Mouse (Mus musculus): Measurements from ENCODE around the gene Olfr478. TPM values are rescaled to one million over a fixed set of nuclear protein-coding genes. Genes with fewer than 3 reads are reported as not detected.
"Not testable (repeated sequence)": the region's sequence is repeated elsewhere in the genome, so short reads cannot be mapped to it uniquely, and the experiment has no call there.

Gene Olfr478
- not detected in 2 replicates for polyA plus RNA-seq (2012; rRNA removed)

GRCm38 (mm10) chr7:108033889-108034288 lies at the start of gene Olfr478:
TSS of gene Olfr478 (minus strand) at chr7:108033989.
- H3K36me3 ChIP-seq (ENCODE audit: control insufficient read depth, insufficient read depth, low read length) = no peaks in the 10 kb centered on the region
- 86% methylated on average over 3 of the region's 3 CpGs for WGBS
- no peak for TF ChIP-seq POLR2A (IDR thresholded peaks at IDR 0.05; ENCODE audit: control insufficient read depth, extremely low read depth, insufficient read depth, low read length, poor library complexity)
- no peak for TF ChIP-seq CTCF (IDR thresholded peaks at IDR 0.05; ENCODE audit: borderline replicate concordance, control insufficient read depth, extremely low read depth, insufficient read depth, low read length, poor library complexity)
- DNase-seq = no peak
- H3K4me1 ChIP-seq (replicated peaks; ENCODE audit: control insufficient read depth, insufficient read depth, low read length) = no peaks in the 10 kb centered on the region
- H3K4me3 ChIP-seq (ENCODE audit: control insufficient read depth, insufficient read depth, low read length) = no peak within 1 kb of the TSS
- H3K27me3 ChIP-seq (ENCODE audit: control insufficient read depth, insufficient read depth, low read length) = no peaks in the 10 kb centered on the region
- H3K27ac ChIP-seq (ENCODE audit: control insufficient read depth, insufficient read depth, low read length) = no peak within 1 kb of the TSS

GRCm38 (mm10) chr7:108079555-108079954 lies 45.8 kb upstream of the Olfr478 start, which contains the start of gene Olfr481:
TSS of gene Olfr481 (plus strand) at chr7:108079855.
- DNase-seq = no peak
- Histone ChIP-seq H3K27ac (ENCODE audit: control insufficient read depth, insufficient read depth, low read length) (no peak within 1 kb of the TSS), H3K27me3 (ENCODE audit: control insufficient read depth, insufficient read depth, low read length) (no peaks in the 10 kb centered on the region), H3K4me1 (replicated peaks; ENCODE audit: control insufficient read depth, insufficient read depth, low read length) (no peaks in the 10 kb centered on the region), H3K4me3 (ENCODE audit: control insufficient read depth, insufficient read depth, low read length) (no peak within 1 kb of the TSS), H3K36me3 (ENCODE audit: control insufficient read depth, insufficient read depth, low read length) (no peaks in the 10 kb centered on the region)
- no peak for TF ChIP-seq POLR2A (IDR thresholded peaks at IDR 0.05; ENCODE audit: control insufficient read depth, extremely low read depth, insufficient read depth, low read length, poor library complexity)
- TF ChIP-seq CTCF (IDR thresholded peaks at IDR 0.05; ENCODE audit: borderline replicate concordance, control insufficient read depth, extremely low read depth, insufficient read depth, low read length, poor library complexity) = no peak

GRCm38 (mm10) chr7:108067246-108067645 lies 33.5 kb upstream of the Olfr478 start, which contains the start of gene Olfr480:
TSS of gene Olfr480 (minus strand) at chr7:108067346.
- no peak for DNase-seq
- no peak within 1 kb of the TSS for H3K4me3 ChIP-seq (ENCODE audit: control insufficient read depth, insufficient read depth, low read length)
- H3K4me1 ChIP-seq (replicated peaks; ENCODE audit: control insufficient read depth, insufficient read depth, low read length) = no peaks in the 10 kb centered on the region
- H3K27me3 ChIP-seq (ENCODE audit: control insufficient read depth, insufficient read depth, low read length) = no peaks in the 10 kb centered on the region
- H3K36me3 ChIP-seq (ENCODE audit: control insufficient read depth, insufficient read depth, low read length) = no peaks in the 10 kb centered on the region
- TF ChIP-seq POLR2A (IDR thresholded peaks at IDR 0.05; ENCODE audit: control insufficient read depth, extremely low read depth, insufficient read depth, low read length, poor library complexity) (no peak), CTCF (IDR thresholded peaks at IDR 0.05; ENCODE audit: borderline replicate concordance, control insufficient read depth, extremely low read depth, insufficient read depth, low read length, poor library complexity) (no peak)
- WGBS = 93% methylated on average over 1 of the region's 1 CpGs
- no peak within 1 kb of the TSS for H3K27ac ChIP-seq (ENCODE audit: control insufficient read depth, insufficient read depth, low read length)

- Histone ChIP-seq H3K27me3 (ENCODE audit: control insufficient read depth, insufficient read depth, low read length) (no peaks in the 10 kb centered on the region), H3K4me1 (replicated peaks; ENCODE audit: control insufficient read depth, insufficient read depth, low read length) (no peaks in the 10 kb centered on the region), H3K27ac (ENCODE audit: control insufficient read depth, insufficient read depth, low read length) (no peak within 1 kb of the TSS), H3K36me3 (ENCODE audit: control insufficient read depth, insufficient read depth, low read length) (no peaks in the 10 kb centered on the region), H3K4me3 (ENCODE audit: control insufficient read depth, insufficient read depth, low read length) (no peak within 1 kb of the TSS)
- no peak for DNase-seq
- TF ChIP-seq CTCF (IDR thresholded peaks at IDR 0.05; ENCODE audit: borderline replicate concordance, control insufficient read depth, extremely low read depth, insufficient read depth, low read length, poor library complexity) (no peak), POLR2A (IDR thresholded peaks at IDR 0.05; ENCODE audit: control insufficient read depth, extremely low read depth, insufficient read depth, low read length, poor library complexity) (no peak)
- 92% methylated on average over 2 of the region's 2 CpGs for WGBS
Observed at GRCm38 (mm10) chr7:108050393-108050792, 16.6 kb upstream of the Olfr478 start, which contains the start of gene Olfr479. TSS of gene Olfr479 (plus strand) at chr7:108050693.

- DNase-seq; H3K4me3 ChIP-seq (ENCODE audit: control insufficient read depth, insufficient read depth, low read length); H3K36me3 ChIP-seq (ENCODE audit: control insufficient read depth, insufficient read depth, low read length); H3K27ac ChIP-seq (ENCODE audit: control insufficient read depth, insufficient read depth, low read length); H3K4me1 ChIP-seq (replicated peaks; ENCODE audit: control insufficient read depth, insufficient read depth, low read length); H3K27me3 ChIP-seq (ENCODE audit: control insufficient read depth, insufficient read depth, low read length): not testable (repeated sequence)
Observed at GRCm38 (mm10) chr7:108014256-108014655, 19.5 kb downstream of the Olfr478 start.

GRCm38 (mm10) chr7:107986393-107986792 lies 47.4 kb downstream of the Olfr478 start, which contains the start of gene Olfr477:
TSS of gene Olfr477 (plus strand) at chr7:107986693.
- Histone ChIP-seq H3K27ac (ENCODE audit: control insufficient read depth, insufficient read depth, low read length) (no peak within 1 kb of the TSS), H3K27me3 (ENCODE audit: control insufficient read depth, insufficient read depth, low read length) (no peaks in the 10 kb centered on the region), H3K4me1 (replicated peaks; ENCODE audit: control insufficient read depth, insufficient read depth, low read length) (no peaks in the 10 kb centered on the region), H3K36me3 (ENCODE audit: control insufficient read depth, insufficient read depth, low read length) (no peaks in the 10 kb centered on the region), H3K4me3 (ENCODE audit: control insufficient read depth, insufficient read depth, low read length) (no peak within 1 kb of the TSS)
- 80% methylated on average over 2 of the region's 2 CpGs for WGBS
- TF ChIP-seq CTCF (IDR thresholded peaks at IDR 0.05; ENCODE audit: borderline replicate concordance, control insufficient read depth, extremely low read depth, insufficient read depth, low read length, poor library complexity) (no peak), POLR2A (IDR thresholded peaks at IDR 0.05; ENCODE audit: control insufficient read depth, extremely low read depth, insufficient read depth, low read length, poor library complexity) (no peak)
- no peak for DNase-seq

Other genes starting within 250 kb of the Olfr478 start
- not detected in 2 replicates for gene Ovch2, start 232.8 kb downstream of the Olfr478 start, polyA plus RNA-seq (2012; rRNA removed)
- not detected in 2 replicates for gene Olfr467, start 221.7 kb downstream of the Olfr478 start, polyA plus RNA-seq (2012; rRNA removed)
- gene Olfr469, start 208.4 kb downstream of the Olfr478 start, polyA plus RNA-seq (2012; rRNA removed) = not detected in 2 replicates
- not detected in 2 replicates for gene Olfr470, start 186.5 kb downstream of the Olfr478 start, polyA plus RNA-seq (2012; rRNA removed)
- not detected in 2 replicates for gene Olfr472, start 136.1 kb downstream of the Olfr478 start, polyA plus RNA-seq (2012; rRNA removed)
- not detected in 2 replicates for gene Olfr473, start 103.5 kb downstream of the Olfr478 start, polyA plus RNA-seq (2012; rRNA removed)
- gene Olfr474, start 79.3 kb downstream of the Olfr478 start, polyA plus RNA-seq (2012; rRNA removed) = not detected in 2 replicates
- gene Olfr476, start 69.2 kb downstream of the Olfr478 start, polyA plus RNA-seq (2012; rRNA removed) = not detected in 2 replicates
- gene Olfr477, start 47.3 kb downstream of the Olfr478 start, polyA plus RNA-seq (2012; rRNA removed) = not detected in 2 replicates
- not detected in 2 replicates for gene Olfr479, start 16.7 kb upstream of the Olfr478 start, polyA plus RNA-seq (2012; rRNA removed)
- gene Olfr480, start 33.4 kb upstream of the Olfr478 start, polyA plus RNA-seq (2012; rRNA removed) = not detected in 2 replicates
- gene Olfr481, start 45.9 kb upstream of the Olfr478 start, polyA plus RNA-seq (2012; rRNA removed) = not detected in 2 replicates
- not detected in 2 replicates for gene Olfr482, start 63.6 kb upstream of the Olfr478 start, polyA plus RNA-seq (2012; rRNA removed)
- gene Olfr483, start 66.9 kb upstream of the Olfr478 start, polyA plus RNA-seq (2012; rRNA removed) = not detected in 2 replicates
- gene Olfr484, start 93.5 kb upstream of the Olfr478 start, polyA plus RNA-seq (2012; rRNA removed) = not detected in 2 replicates
- not detected in 2 replicates for gene Olfr485, start 125.9 kb upstream of the Olfr478 start, polyA plus RNA-seq (2012; rRNA removed)
- gene Olfr486, start 138.8 kb upstream of the Olfr478 start, polyA plus RNA-seq (2012; rRNA removed) = not detected in 2 replicates
- gene Olfr487, start 180.6 kb upstream of the Olfr478 start, polyA plus RNA-seq (2012; rRNA removed) = not detected in 2 replicates
- not detected in 2 replicates for gene Olfr488, start 224.4 kb upstream of the Olfr478 start, polyA plus RNA-seq (2012; rRNA removed)